Mouse (Mus musculus): ENCODE measurements around the gene Tmub2.

DNA sequence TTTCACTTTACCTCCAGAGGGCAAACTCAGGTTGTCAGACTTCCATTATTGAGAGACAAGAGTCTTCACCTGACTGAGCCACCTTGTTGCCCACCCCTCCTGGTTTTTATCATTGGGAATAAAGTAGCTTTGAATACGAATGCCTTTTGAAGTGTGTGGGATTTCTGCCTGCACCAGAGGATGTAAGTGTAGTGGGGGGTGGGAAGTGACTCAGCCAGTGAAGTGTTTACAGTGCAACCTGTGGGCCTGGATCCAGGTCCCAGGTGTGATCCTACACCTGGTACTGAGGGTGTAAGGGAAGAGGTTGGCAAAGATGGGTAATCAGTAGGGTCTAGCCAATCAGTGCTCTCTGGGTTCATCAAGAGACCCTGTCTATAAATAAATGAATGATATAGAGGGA lies 38.8 kb downstream of the Tmub2 start:
- TF ChIP-seq CTCF (IDR thresholded peaks at IDR 0.05; ENCODE audit: low read depth) (no peak), EP300 (IDR thresholded peaks at IDR 0.05; ENCODE audit: low read depth) (no peak)
